Mouse (Mus musculus) kidney, postnatal 0 days (tissue): ENCODE measurements at regions not wholly inside any gene's neighbourhood (a gene's known extent, or its start where the extent isn't known, plus 50 kb on each side); places are given as distances from the start of the nearest gene placed in this dataset.

Source experiments
- ATAC-seq: fragments of 200-750 bp; cut with Nextera tagmentation; replicated peaks from 2 replicates; pipeline ENCODE4 v1.8.0; 2017; ENCODE audit warnings: low read depth, moderate number of reproducible peaks, moderate TSS enrichment, moderate library complexity; ENCODE audit not compliant: low FRiP score
- DNase-seq: peaks from one replicate; pipeline ENCODE4 v3.0.0-alpha.2; 2016; ENCODE audit warnings: low spot score
- H3K27ac ChIP-seq: fragments of 300-500 bp; sonication (generic); 2 replicates; pipeline ENCODE4 v1.5.1; 2014; ENCODE audit warnings: mild to moderate bottlenecking
- H3K27me3 ChIP-seq: fragments of 300-500 bp; sonication (generic); 2 replicates; pipeline ENCODE4 v1.6.1; 2014; ENCODE audit warnings: low read length, mixed read lengths; ENCODE audit not compliant: insufficient read depth
- H3K36me3 ChIP-seq: fragments of 300-500 bp; sonication (generic); 2 replicates; pipeline ENCODE4 v1.6.1; 2014; ENCODE audit warnings: low read length, mixed read lengths; ENCODE audit not compliant: insufficient read depth
- H3K4me1 ChIP-seq: fragments of 300-500 bp; sonication (generic); replicated peaks from 2 replicates; pipeline ENCODE4 v1.6.1; 2014; ENCODE audit warnings: antibody characterized with exemption, low read length, mixed read lengths; ENCODE audit not compliant: insufficient read depth
- H3K4me2 ChIP-seq: fragments of 300-500 bp; sonication (generic); 2 replicates; pipeline ENCODE4 v1.6.1; 2014; ENCODE audit warnings: mild to moderate bottlenecking, low read length, moderate library complexity, mixed read lengths
- H3K4me3 ChIP-seq: fragments of 300-500 bp; sonication (generic); replicated peaks from 2 replicates; pipeline ENCODE4 v1.5.1; 2014; ENCODE audit warnings: low read depth, low read length
- H3K9ac ChIP-seq: fragments of 300-500 bp; sonication (generic); 2 replicates; pipeline ENCODE4 v1.6.1; 2014; ENCODE audit warnings: low read depth, low read length
- H3K9me3 ChIP-seq: fragments of 300-500 bp; sonication (generic); replicated peaks from 2 replicates; pipeline ENCODE4 v1.6.1; 2016; ENCODE audit warnings: low read length, inconsistent platforms, mixed read lengths
- CTCF ChIP-seq: IDR thresholded peaks from 2 replicates; pipeline ENCODE4 v1.5.1; 2016; ENCODE audit warnings: antibody characterized with exemption, low read depth, mild to moderate bottlenecking, moderate library complexity
- WGBS: fragments of 180-500 bp; shearing (Covaris S2); extraction: QIAGEN DNeasy Blood & Tissue Kit; methylation state at CpG from one replicate; pipeline ENCODE4 v1.1.7; 2014; 5-methylcytosine and 5-hydroxymethylcytosine counted together

- H3K27ac ChIP-seq: no peak overlapping the region
- no peaks in the 10 kb centered on the region for H3K36me3 ChIP-seq
- no peaks in the 10 kb centered on the region for H3K27me3 ChIP-seq
- 63% methylated on average over 4 of the region's 4 CpGs for WGBS
- no peak for TF ChIP-seq CTCF
- H3K4me3 ChIP-seq: no peak overlapping the region
- no peak for ATAC-seq
- H3K4me2 ChIP-seq: no peak overlapping the region
- H3K9ac ChIP-seq: no peak overlapping the region
- no peak for DNase-seq
- no peaks in the 10 kb centered on the region for H3K9me3 ChIP-seq
- peaks cover 14% of the 10 kb centered on the region for H3K4me1 ChIP-seq
Measured at GRCm38 (mm10) chr8:125367374-125367773, 202.2 kb downstream of the Sipa1l2 start.

- ATAC-seq (no peak), DNase-seq (no peak)
- Histone ChIP-seq H3K36me3 (no peaks in the 10 kb centered on the region), H3K9me3 (no peaks in the 10 kb centered on the region), H3K9ac (no peak overlapping the region), H3K27ac (no peak overlapping the region), H3K4me3 (no peak overlapping the region), H3K4me2 (no peak overlapping the region), H3K4me1 (peaks cover 13% of the 10 kb centered on the region), H3K27me3 (no peaks in the 10 kb centered on the region)
- TF ChIP-seq CTCF: no peak
- 90% methylated on average over 5 of the region's 5 CpGs for WGBS
Measured at GRCm38 (mm10) chr8:125365004-125365403, 204.6 kb downstream of the Sipa1l2 start.

- no peaks in the 10 kb centered on the region for H3K4me1 ChIP-seq
- no peak overlapping the region for H3K4me3 ChIP-seq
- no peak overlapping the region for H3K4me2 ChIP-seq
- WGBS: 73% methylated on average over 2 of the region's 2 CpGs
- no peaks in the 10 kb centered on the region; the same call in 1 of the 2 replicates for H3K9me3 ChIP-seq
- DNase-seq (no peak), ATAC-seq (no peak)
- no peaks in the 10 kb centered on the region for H3K36me3 ChIP-seq
- H3K27ac ChIP-seq: no peak overlapping the region
- no peak for TF ChIP-seq CTCF
- H3K9ac ChIP-seq: no peak overlapping the region
- H3K27me3 ChIP-seq: no peaks in the 10 kb centered on the region
Measured at GRCm38 (mm10) chr8:125359456-125359855, 210.2 kb downstream of the Sipa1l2 start.

- no peaks in the 10 kb centered on the region; the same call in 1 of the 2 replicates for H3K9me3 ChIP-seq
- no peak overlapping the region for H3K4me3 ChIP-seq
- H3K9ac ChIP-seq: no peak overlapping the region
- no peak overlapping the region for H3K4me2 ChIP-seq
- no peaks in the 10 kb centered on the region for H3K27me3 ChIP-seq
- no peaks in the 10 kb centered on the region for H3K4me1 ChIP-seq
- ATAC-seq (no peak), DNase-seq (no peak)
- TF ChIP-seq CTCF: no peak
- H3K36me3 ChIP-seq: no peaks in the 10 kb centered on the region
- H3K27ac ChIP-seq: no peak overlapping the region
- 84% methylated on average over 3 of the region's 3 CpGs for WGBS
Measured at GRCm38 (mm10) chr8:125357759-125358158, 211.8 kb downstream of the Sipa1l2 start.

- H3K36me3 ChIP-seq: no peaks in the 10 kb centered on the region
- 63% methylated on average over 7 of the region's 7 CpGs for WGBS
- no peak for TF ChIP-seq CTCF
- no peak overlapping the region for H3K4me2 ChIP-seq
- no peaks in the 10 kb centered on the region for H3K4me1 ChIP-seq
- no peak overlapping the region for H3K4me3 ChIP-seq
- H3K27ac ChIP-seq: no peak overlapping the region
- H3K27me3 ChIP-seq: no peaks in the 10 kb centered on the region
- no peak overlapping the region for H3K9ac ChIP-seq
- DNase-seq (no peak), ATAC-seq (no peak)
- no peaks in the 10 kb centered on the region; the same call in 1 of the 2 replicates for H3K9me3 ChIP-seq
Measured at GRCm38 (mm10) chr8:125355059-125355509, 214.5 kb downstream of the Sipa1l2 start.

- Histone ChIP-seq H3K4me2 (no peak overlapping the region), H3K4me1 (peaks cover 17% of the 10 kb centered on the region), H3K36me3 (no peaks in the 10 kb centered on the region), H3K9ac (no peak overlapping the region), H3K27ac (no peak overlapping the region), H3K9me3 (no peaks in the 10 kb centered on the region), H3K27me3 (no peaks in the 10 kb centered on the region), H3K4me3 (no peak overlapping the region)
- ATAC-seq: no peak
- TF ChIP-seq CTCF: no peak
- 54% methylated on average over 3 of the region's 3 CpGs for WGBS
- DNase-seq: no peak
Measured at GRCm38 (mm10) chr8:125352276-125352675, 217.3 kb downstream of the Sipa1l2 start.

GRCm38 (mm10) chr8:125351486-125352032, 218.0 kb downstream of the Sipa1l2 start:
- Histone ChIP-seq H3K4me1 (peaks cover 17% of the 10 kb centered on the region), H3K4me2 (no peak overlapping the region), H3K27me3 (no peaks in the 10 kb centered on the region), H3K36me3 (no peaks in the 10 kb centered on the region), H3K4me3 (no peak overlapping the region), H3K27ac (no peak overlapping the region), H3K9ac (no peak overlapping the region), H3K9me3 (no peaks in the 10 kb centered on the region)
- DNase-seq (no peak), ATAC-seq (no peak)
- TF ChIP-seq CTCF: no peak
- 68% methylated on average over 8 of the region's 8 CpGs for WGBS
